Mouse (Mus musculus) right cerebral cortex, postnatal 14 days (tissue): ENCODE results near the gene Srpr.

Source experiments
- DNase-seq: peaks from one replicate; pipeline ENCODE4 v3.0.0; 2022

Srpr gene

GRCm38 (mm10) chr9:35192983-35193542 lies 6.9 kb upstream of the Srpr start:
- no peak for DNase-seq

- no peak for DNase-seq
Measured at GRCm38 (mm10) chr9:35194048-35194447, 5.9 kb upstream of the Srpr start.

- no peak for DNase-seq
Measured at GRCm38 (mm10) chr9:35197625-35198024, 2.4 kb upstream of the Srpr start.

GRCm38 (mm10) chr9:35198351-35198750 lies 1.6 kb upstream of the Srpr start:
- no peak for DNase-seq

GRCm38 (mm10) chr9:35198945-35199771 lies 817 bp upstream of the Srpr start:
- DNase-seq = no peak

- no peak for DNase-seq
Measured at GRCm38 (mm10) chr9:35200529-35201060, 620 bp downstream of the Srpr start.

GRCm38 (mm10) chr9:35203536-35203935 lies 3.6 kb downstream of the Srpr start:
- no peak for DNase-seq

- no peak for DNase-seq
Measured at GRCm38 (mm10) chr9:35204421-35204820, 4.4 kb downstream of the Srpr start.

GRCm38 (mm10) chr9:35210542-35211474 lies 10.8 kb downstream of the Srpr start, which contains the start of gene Foxred1:
Foxred1 (minus strand) TSS chr9:35211055.
- DNase-seq = peak; percentile 98

GRCm38 (mm10) chr9:35211573-35212511 lies 11.9 kb downstream of the Srpr start:
- no peak for DNase-seq

GRCm38 (mm10) chr9:35217963-35218362 lies 18.0 kb downstream of the Srpr start:
- DNase-seq = no peak

- DNase-seq = no peak
Measured at GRCm38 (mm10) chr9:35223466-35223865, 23.5 kb downstream of the Srpr start.

GRCm38 (mm10) chr9:35228671-35229070 lies 28.7 kb downstream of the Srpr start:
- no peak for DNase-seq

GRCm38 (mm10) chr9:35235996-35236395 lies 36.0 kb downstream of the Srpr start:
- DNase-seq = no peak

- DNase-seq = no peak
Measured at GRCm38 (mm10) chr9:35238371-35238770, 38.4 kb downstream of the Srpr start.

- DNase-seq = no peak
Measured at GRCm38 (mm10) chr9:35238915-35239571, 39.1 kb downstream of the Srpr start.

- no peak for DNase-seq
Measured at GRCm38 (mm10) chr9:35239734-35240133, 39.8 kb downstream of the Srpr start.

GRCm38 (mm10) chr9:35247405-35247804 lies 47.4 kb downstream of the Srpr start:
- DNase-seq = no peak

- DNase-seq = no peak
Measured at GRCm38 (mm10) chr9:35249476-35249875, 49.5 kb downstream of the Srpr start.

GRCm38 (mm10) chr9:35257365-35257764 lies 57.4 kb downstream of the Srpr start:
- DNase-seq = no peak

- no peak for DNase-seq
Measured at GRCm38 (mm10) chr9:35262418-35262817, 62.4 kb downstream of the Srpr start.
